Mouse (Mus musculus): ENCODE results near the gene Slc25a21. TPM values are rescaled to one million over a fixed set of nuclear protein-coding genes. Genes with fewer than 3 reads are reported as not detected.
A peak's percentile ranks its signal among the peaks of the same experiment; 100 is the strongest.

Slc25a21 gene
- polyA plus RNA-seq, 1 experiment from 2014 or later: 4.1 TPM

GRCm38 (mm10) chr12:56701004-56701403 lies 496.3 kb downstream of the Slc25a21 start:
- no peak overlapping the region for H3K9ac ChIP-seq (replicated peaks; ENCODE audit: low read depth, low read length)
- WGBS: 13% methylated on average over 6 of the region's 6 CpGs
- H3K4me2 ChIP-seq (replicated peaks; ENCODE audit: low read depth, low read length): no peak overlapping the region
- no peaks in the 10 kb centered on the region for H3K4me1 ChIP-seq (ENCODE audit: control insufficient read depth, insufficient read depth, low read length)
- H3K36me3 ChIP-seq (ENCODE audit: control insufficient read depth, insufficient read depth, low read length): no peaks in the 10 kb centered on the region
- no peak for ATAC-seq (ENCODE audit: insufficient number of reproducible peaks, insufficient read depth, low FRiP score, low read depth)
- no peak overlapping the region for H3K27ac ChIP-seq (ENCODE audit: low read length)
- peaks cover 46% of the 10 kb centered on the region for H3K27me3 ChIP-seq (ENCODE audit: control insufficient read depth, insufficient read depth, low read length)
- H3K9me3 ChIP-seq (ENCODE audit: control insufficient read depth, low read depth, low read length): no peaks in the 10 kb centered on the region
- no peak overlapping the region for H3K4me3 ChIP-seq (ENCODE audit: low read depth, low read length)

- WGBS: 16% methylated on average over 44 of the region's 44 CpGs
- Histone ChIP-seq H3K9ac (replicated peaks; ENCODE audit: low read depth, low read length) (no peak overlapping the region), H3K27me3 (ENCODE audit: control insufficient read depth, insufficient read depth, low read length) (peaks cover 54% of the 10 kb centered on the region), H3K36me3 (ENCODE audit: control insufficient read depth, insufficient read depth, low read length) (no peaks in the 10 kb centered on the region), H3K4me3 (ENCODE audit: low read depth, low read length) (no peak overlapping the region), H3K4me2 (replicated peaks; ENCODE audit: low read depth, low read length) (no peak overlapping the region), H3K9me3 (ENCODE audit: control insufficient read depth, low read depth, low read length) (no peaks in the 10 kb centered on the region), H3K4me1 (ENCODE audit: control insufficient read depth, insufficient read depth, low read length) (0 out of 2 replicates have a peak, but pooled peaks cover 4% of the 10 kb centered on the region), H3K27ac (ENCODE audit: low read length) (no peak overlapping the region)
- ATAC-seq (ENCODE audit: insufficient number of reproducible peaks, insufficient read depth, low FRiP score, low read depth): 0 out of 2 replicates have a peak, but pooled peaks have one; percentile 17
These were observed 497.1 kb downstream of the Slc25a21 start for GRCm38 (mm10) chr12:56699915-56700900.

- Histone ChIP-seq H3K9me3 (ENCODE audit: control insufficient read depth, low read depth, low read length) (no peaks in the 10 kb centered on the region), H3K4me2 (replicated peaks; ENCODE audit: low read depth, low read length) (no peak overlapping the region), H3K4me3 (ENCODE audit: low read depth, low read length) (no peak overlapping the region), H3K9ac (replicated peaks; ENCODE audit: low read depth, low read length) (no peak overlapping the region), H3K27ac (ENCODE audit: low read length) (no peak overlapping the region), H3K27me3 (ENCODE audit: control insufficient read depth, insufficient read depth, low read length) (peaks cover 59% of the 10 kb centered on the region), H3K4me1 (ENCODE audit: control insufficient read depth, insufficient read depth, low read length) (0 out of 2 replicates have a peak, but pooled peaks cover 4% of the 10 kb centered on the region), H3K36me3 (ENCODE audit: control insufficient read depth, insufficient read depth, low read length) (no peaks in the 10 kb centered on the region)
- 18% methylated on average over 3 of the region's 3 CpGs for WGBS
- ATAC-seq (ENCODE audit: insufficient number of reproducible peaks, insufficient read depth, low FRiP score, low read depth): no peak
These were observed 497.9 kb downstream of the Slc25a21 start for GRCm38 (mm10) chr12:56699351-56699750.

GRCm38 (mm10) chr12:56698191-56698980 lies 498.9 kb downstream of the Slc25a21 start:
- peaks cover 68% of the 10 kb centered on the region for H3K27me3 ChIP-seq (ENCODE audit: control insufficient read depth, insufficient read depth, low read length)
- H3K36me3 ChIP-seq (ENCODE audit: control insufficient read depth, insufficient read depth, low read length): no peaks in the 10 kb centered on the region
- peak overlapping the region; percentile 45; the same call in 1 of the 2 replicates for H3K4me2 ChIP-seq (replicated peaks; ENCODE audit: low read depth, low read length)
- H3K4me3 ChIP-seq (ENCODE audit: low read depth, low read length): peak overlapping the region; percentile 28; the same call in 1 of the 2 replicates
- H3K9me3 ChIP-seq (ENCODE audit: control insufficient read depth, low read depth, low read length): no peaks in the 10 kb centered on the region
- no peak for ATAC-seq (ENCODE audit: insufficient number of reproducible peaks, insufficient read depth, low FRiP score, low read depth)
- H3K27ac ChIP-seq (ENCODE audit: low read length): no peak overlapping the region
- WGBS: 4% methylated on average over 8 of the region's 8 CpGs
- H3K9ac ChIP-seq (replicated peaks; ENCODE audit: low read depth, low read length): no peak overlapping the region
- 0 out of 2 replicates have a peak, but pooled peaks cover 4% of the 10 kb centered on the region for H3K4me1 ChIP-seq (ENCODE audit: control insufficient read depth, insufficient read depth, low read length)

DNA sequence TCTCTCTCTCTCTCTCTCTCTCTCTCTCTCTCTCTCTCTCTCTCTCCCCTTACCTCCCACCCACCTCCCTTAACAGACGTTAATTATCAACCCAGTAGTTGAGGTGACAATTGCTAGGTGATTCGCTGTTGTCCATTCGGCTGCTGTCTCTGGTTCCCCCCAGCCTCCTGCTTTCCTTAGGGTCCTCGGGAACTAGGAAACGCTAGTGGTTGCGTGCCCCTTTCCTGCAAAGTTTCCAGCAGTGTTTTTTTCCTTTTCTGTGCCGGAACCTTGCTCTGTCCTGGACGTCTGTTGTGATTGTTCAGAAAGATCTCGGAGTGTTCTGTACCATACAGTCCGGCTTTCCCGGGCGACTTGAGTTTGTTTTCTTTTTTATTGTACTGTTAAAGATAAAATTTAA lies 499.5 kb downstream of the Slc25a21 start:
- Histone ChIP-seq H3K36me3 (ENCODE audit: control insufficient read depth, insufficient read depth, low read length) (no peaks in the 10 kb centered on the region), H3K9ac (replicated peaks; ENCODE audit: low read depth, low read length) (no peak overlapping the region), H3K4me2 (replicated peaks; ENCODE audit: low read depth, low read length) (peak overlapping the region; percentile 45), H3K4me3 (ENCODE audit: low read depth, low read length) (peak overlapping the region; percentile 28), H3K27ac (ENCODE audit: low read length) (no peak overlapping the region), H3K27me3 (ENCODE audit: control insufficient read depth, insufficient read depth, low read length) (peaks cover 73% of the 10 kb centered on the region), H3K4me1 (ENCODE audit: control insufficient read depth, insufficient read depth, low read length) (0 out of 2 replicates have a peak, but pooled peaks cover 4% of the 10 kb centered on the region), H3K9me3 (ENCODE audit: control insufficient read depth, low read depth, low read length) (no peaks in the 10 kb centered on the region)
- 2% methylated on average over 12 of the region's 12 CpGs for WGBS
- no peak for ATAC-seq (ENCODE audit: insufficient number of reproducible peaks, insufficient read depth, low FRiP score, low read depth)

- no peaks in the 10 kb centered on the region for H3K36me3 ChIP-seq (ENCODE audit: control insufficient read depth, insufficient read depth, low read length)
- H3K4me1 ChIP-seq (ENCODE audit: control insufficient read depth, insufficient read depth, low read length): 0 out of 2 replicates have a peak, but pooled peaks cover 4% of the 10 kb centered on the region
- H3K4me3 ChIP-seq (ENCODE audit: low read depth, low read length): peak overlapping the region; percentile 28
- peaks cover 73% of the 10 kb centered on the region for H3K27me3 ChIP-seq (ENCODE audit: control insufficient read depth, insufficient read depth, low read length)
- under 1% methylated on average over 36 of the region's 36 CpGs for WGBS
- 0 out of 2 replicates have a peak overlapping the region, but pooled peaks have one; percentile 6 for H3K9ac ChIP-seq (replicated peaks; ENCODE audit: low read depth, low read length)
- no peak for ATAC-seq (ENCODE audit: insufficient number of reproducible peaks, insufficient read depth, low FRiP score, low read depth)
- H3K9me3 ChIP-seq (ENCODE audit: control insufficient read depth, low read depth, low read length): no peaks in the 10 kb centered on the region
- peak overlapping the region; percentile 45 for H3K4me2 ChIP-seq (replicated peaks; ENCODE audit: low read depth, low read length)
- H3K27ac ChIP-seq (ENCODE audit: low read length): no peak overlapping the region
These were observed 500.1 kb downstream of the Slc25a21 start for GRCm38 (mm10) chr12:56697011-56697740.

DNA sequence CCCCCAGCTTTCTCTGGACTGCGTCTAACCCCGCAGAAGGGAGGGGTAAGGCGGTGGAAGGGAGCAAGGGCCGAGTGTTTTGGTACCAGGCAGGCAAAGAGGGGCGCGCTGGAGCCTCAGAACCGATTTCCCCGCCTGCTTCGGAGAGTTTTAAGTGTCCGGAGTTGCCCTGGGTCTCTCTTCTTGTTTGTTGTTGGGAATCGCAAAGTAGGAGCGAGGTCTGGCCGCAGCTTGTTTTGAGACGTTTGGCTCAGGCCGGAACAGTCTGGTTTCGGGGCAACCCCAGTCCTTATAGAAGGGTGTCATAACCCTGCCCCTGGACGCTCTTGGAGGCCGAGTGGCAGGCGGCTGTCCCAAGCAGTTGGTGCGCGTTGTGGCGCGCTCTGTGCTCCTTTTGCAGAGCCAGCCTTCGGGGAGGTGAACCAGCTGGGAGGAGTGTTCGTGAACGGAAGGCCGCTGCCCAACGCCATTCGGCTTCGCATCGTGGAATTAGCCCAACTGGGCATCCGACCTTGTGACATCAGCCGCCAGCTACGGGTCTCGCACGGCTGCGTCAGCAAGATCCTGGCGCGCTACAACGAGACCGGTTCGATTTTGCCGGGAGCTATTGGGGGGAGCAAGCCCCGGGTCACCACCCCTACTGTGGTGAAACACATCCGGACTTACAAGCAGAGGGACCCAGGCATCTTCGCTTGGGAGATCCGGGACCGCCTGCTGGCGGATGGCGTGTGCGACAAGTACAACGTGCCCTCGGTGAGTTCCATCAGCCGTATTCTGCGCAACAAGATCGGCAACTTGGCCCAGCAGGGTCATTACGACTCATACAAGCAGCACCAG lies 500.9 kb downstream of the Slc25a21 start:
- H3K27me3 ChIP-seq (ENCODE audit: control insufficient read depth, insufficient read depth, low read length): peaks cover 78% of the 10 kb centered on the region
- no peaks in the 10 kb centered on the region for H3K9me3 ChIP-seq (ENCODE audit: control insufficient read depth, low read depth, low read length)
- H3K27ac ChIP-seq (ENCODE audit: low read length): no peak overlapping the region
- no peak for ATAC-seq (ENCODE audit: insufficient number of reproducible peaks, insufficient read depth, low FRiP score, low read depth)
- peak overlapping the region; percentile 45 for H3K4me2 ChIP-seq (replicated peaks; ENCODE audit: low read depth, low read length)
- H3K4me3 ChIP-seq (ENCODE audit: low read depth, low read length): peak overlapping the region; percentile 28
- H3K36me3 ChIP-seq (ENCODE audit: control insufficient read depth, insufficient read depth, low read length): no peaks in the 10 kb centered on the region
- no peak overlapping the region for H3K9ac ChIP-seq (replicated peaks; ENCODE audit: low read depth, low read length)
- under 1% methylated on average over 57 of the region's 57 CpGs for WGBS
- H3K4me1 ChIP-seq (ENCODE audit: control insufficient read depth, insufficient read depth, low read length): 0 out of 2 replicates have a peak, but pooled peaks cover 4% of the 10 kb centered on the region
